Mouse (Mus musculus): ENCODE data around the gene Ott. TPM values are rescaled to one million over a fixed set of nuclear protein-coding genes. Genes with fewer than 3 reads are reported as not detected.

The Ott gene
- not detected in 2 replicates for polyA plus RNA-seq (2012; ENCODE audit: low replicate concordance)

DNA sequence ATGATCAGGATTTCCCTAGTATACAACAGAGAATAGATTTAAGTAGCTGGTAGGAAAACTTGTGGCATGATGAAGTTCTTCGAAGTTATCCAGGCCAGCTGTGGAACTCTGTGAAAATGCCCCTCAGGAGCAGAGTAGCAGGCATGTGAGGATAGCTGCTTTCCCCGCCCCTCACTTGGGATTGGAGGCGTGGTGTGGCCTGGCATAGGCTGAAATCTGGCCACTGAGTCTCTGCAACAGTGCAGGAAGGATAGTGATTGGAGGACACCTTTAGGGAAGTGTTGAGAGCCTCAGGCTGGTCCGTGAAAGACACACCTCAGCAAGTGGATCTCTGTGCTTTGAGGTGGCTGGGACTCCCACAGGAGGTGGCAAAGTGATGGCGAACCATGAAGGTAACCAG, at the start of gene Ott:
Gene Ott, plus strand, starts transcription at position 301 of the 400 bp plus-strand sequence.

Other genes starting within 250 kb of the Ott start
- gene Luzp4, start 216.6 kb upstream of the Ott start, polyA plus RNA-seq (2012; ENCODE audit: low replicate concordance), result not detected in 2 replicates
- not detected in 2 replicates for gene Gm15093, start 198.1 kb downstream of the Ott start, polyA plus RNA-seq (2012; ENCODE audit: low replicate concordance)

Data from hematopoietic multipotent progenitor cell, adult 10-12 weeks (in vitro differentiated cells).